Mouse (Mus musculus) layer of hippocampus, adult 9-10 months (tissue): ENCODE measurements around the gene Nrp2.

Experiments
- DNase-seq: peaks from one replicate; pipeline ENCODE4 v3.0.0; 2022; ENCODE audit warnings: low spot score

Gene Nrp2

GRCm38 (mm10) chr1:62703158-62704116 is at the start of gene Nrp2:
Nrp2 (plus strand) TSS chr1:62703285.
- DNase-seq, result no peak

GRCm38 (mm10) chr1:62654436-62654835 is 48.6 kb upstream of the Nrp2 start:
- no peak for DNase-seq

- DNase-seq, result no peak
Measured at GRCm38 (mm10) chr1:62664960-62665645, 38.0 kb upstream of the Nrp2 start.

- no peak for DNase-seq
Measured at GRCm38 (mm10) chr1:62665771-62666730, 37.0 kb upstream of the Nrp2 start.

GRCm38 (mm10) chr1:62666780-62667179 is 36.3 kb upstream of the Nrp2 start:
- no peak for DNase-seq

- DNase-seq, result no peak
Measured at GRCm38 (mm10) chr1:62678611-62679344, 24.3 kb upstream of the Nrp2 start.

GRCm38 (mm10) chr1:62679466-62679865 is 23.6 kb upstream of the Nrp2 start:
- DNase-seq, result no peak

- no peak for DNase-seq
Measured at GRCm38 (mm10) chr1:62682456-62683385, 20.4 kb upstream of the Nrp2 start.

- no peak for DNase-seq
Measured at GRCm38 (mm10) chr1:62683498-62683897, 19.6 kb upstream of the Nrp2 start.

GRCm38 (mm10) chr1:62687511-62687910 is 15.6 kb upstream of the Nrp2 start:
- no peak for DNase-seq

GRCm38 (mm10) chr1:62691175-62691574 is 11.9 kb upstream of the Nrp2 start:
- DNase-seq, result no peak

GRCm38 (mm10) chr1:62696312-62696982 is 6.6 kb upstream of the Nrp2 start:
- no peak for DNase-seq

- DNase-seq, result no peak
Measured at GRCm38 (mm10) chr1:62696983-62697341, 6.1 kb upstream of the Nrp2 start.

- DNase-seq, result no peak
Measured at GRCm38 (mm10) chr1:62697353-62697752, 5.7 kb upstream of the Nrp2 start.

GRCm38 (mm10) chr1:62699801-62700200 is 3.3 kb upstream of the Nrp2 start:
- no peak for DNase-seq

- DNase-seq, result no peak
Measured at GRCm38 (mm10) chr1:62701065-62701921, 1.8 kb upstream of the Nrp2 start.

GRCm38 (mm10) chr1:62702743-62703142 is 342 bp upstream of the Nrp2 start:
- no peak for DNase-seq

- no peak for DNase-seq
Measured at GRCm38 (mm10) chr1:62704117-62704888, 1.2 kb downstream of the Nrp2 start.
